Mouse (Mus musculus): ENCODE data around the gene Bex1. TPM values are rescaled to one million over a fixed set of nuclear protein-coding genes. Genes with fewer than 3 reads are reported as not detected.
A peak's percentile ranks its signal among the peaks of the same experiment; 100 is the strongest.

Bex1 gene
- polyA plus RNA-seq, 1 experiment from 2014 or later: 41.4 TPM

- no peaks in the 10 kb centered on the region for H3K4me1 ChIP-seq (replicated peaks; ENCODE audit: control insufficient read depth, insufficient read depth, low read length)
- H3K27me3 ChIP-seq (replicated peaks; ENCODE audit: control insufficient read depth, insufficient read depth, low read length): no peaks in the 10 kb centered on the region
- peak within 1 kb of the TSS; percentile 49 for H3K4me3 ChIP-seq (ENCODE audit: low read depth, low read length)
- peak within 1 kb of the TSS; percentile 61 for H3K4me2 ChIP-seq (replicated peaks; ENCODE audit: low read depth)
- H3K36me3 ChIP-seq (ENCODE audit: control insufficient read depth, insufficient read depth): no peaks in the 10 kb centered on the region
- ATAC-seq: peak; percentile 86
- no peak for TF ChIP-seq CTCF (IDR thresholded peaks at IDR 0.05; ENCODE audit: low read depth)
- peak within 1 kb of the TSS; percentile 50; the same call in 1 of the 2 replicates for H3K27ac ChIP-seq (ENCODE audit: low read depth, low read length)
- WGBS: 17% methylated on average over 20 of the region's 20 CpGs
- H3K9ac ChIP-seq (ENCODE audit: low read depth, low read length): peak within 1 kb of the TSS; percentile 45
- H3K9me3 ChIP-seq (ENCODE audit: control insufficient read depth): no peaks in the 10 kb centered on the region
These were observed 29.4 kb upstream of the Bex1 start, which contains the start of gene Tceal9 for GRCm38 (mm10) chrX:136244574-136245229. Tceal9 (plus strand) TSS chrX:136245079.

- Histone ChIP-seq H3K36me3 (ENCODE audit: control insufficient read depth, insufficient read depth) (no peaks in the 10 kb centered on the region), H3K27me3 (replicated peaks; ENCODE audit: control insufficient read depth, insufficient read depth, low read length) (no peaks in the 10 kb centered on the region), H3K9ac (ENCODE audit: low read depth, low read length) (no peak overlapping the region), H3K27ac (ENCODE audit: low read depth, low read length) (no peak overlapping the region), H3K9me3 (ENCODE audit: control insufficient read depth) (no peaks in the 10 kb centered on the region), H3K4me3 (ENCODE audit: low read depth, low read length) (no peak overlapping the region), H3K4me2 (replicated peaks; ENCODE audit: low read depth) (no peak overlapping the region), H3K4me1 (replicated peaks; ENCODE audit: control insufficient read depth, insufficient read depth, low read length) (no peaks in the 10 kb centered on the region)
- 77% methylated on average over 2 of the region's 2 CpGs for WGBS
- no peak for TF ChIP-seq CTCF (IDR thresholded peaks at IDR 0.05; ENCODE audit: low read depth)
- ATAC-seq: no peak
These were observed 27.9 kb upstream of the Bex1 start for GRCm38 (mm10) chrX:136243181-136243580.

- H3K4me3 ChIP-seq (ENCODE audit: low read depth, low read length): no peak overlapping the region
- H3K27ac ChIP-seq (ENCODE audit: low read depth, low read length): no peak overlapping the region
- no peak for ATAC-seq
- no peaks in the 10 kb centered on the region for H3K9me3 ChIP-seq (ENCODE audit: control insufficient read depth)
- no peaks in the 10 kb centered on the region for H3K36me3 ChIP-seq (ENCODE audit: control insufficient read depth, insufficient read depth)
- peak; percentile 60 for TF ChIP-seq CTCF (IDR thresholded peaks at IDR 0.05; ENCODE audit: low read depth)
- no peak overlapping the region for H3K9ac ChIP-seq (ENCODE audit: low read depth, low read length)
- H3K4me2 ChIP-seq (replicated peaks; ENCODE audit: low read depth): no peak overlapping the region
- H3K27me3 ChIP-seq (replicated peaks; ENCODE audit: control insufficient read depth, insufficient read depth, low read length): no peaks in the 10 kb centered on the region
- H3K4me1 ChIP-seq (replicated peaks; ENCODE audit: control insufficient read depth, insufficient read depth, low read length): no peaks in the 10 kb centered on the region
- 58% methylated on average over 3 of the region's 3 CpGs for WGBS
These were observed 22.8 kb upstream of the Bex1 start for GRCm38 (mm10) chrX:136238118-136238517.

- Histone ChIP-seq H3K4me1 (replicated peaks; ENCODE audit: control insufficient read depth, insufficient read depth, low read length) (no peaks in the 10 kb centered on the region), H3K36me3 (ENCODE audit: control insufficient read depth, insufficient read depth) (no peaks in the 10 kb centered on the region), H3K27me3 (replicated peaks; ENCODE audit: control insufficient read depth, insufficient read depth, low read length) (no peaks in the 10 kb centered on the region), H3K4me3 (ENCODE audit: low read depth, low read length) (no peak overlapping the region), H3K27ac (ENCODE audit: low read depth, low read length) (no peak overlapping the region), H3K9me3 (ENCODE audit: control insufficient read depth) (no peaks in the 10 kb centered on the region), H3K9ac (ENCODE audit: low read depth, low read length) (no peak overlapping the region), H3K4me2 (replicated peaks; ENCODE audit: low read depth) (no peak overlapping the region)
- no peak for TF ChIP-seq CTCF (IDR thresholded peaks at IDR 0.05; ENCODE audit: low read depth)
- 35% methylated on average over 5 of the region's 5 CpGs for WGBS
- ATAC-seq: no peak
These were observed 12.5 kb upstream of the Bex1 start for GRCm38 (mm10) chrX:136227768-136228167.

GRCm38 (mm10) chrX:136223714-136224113 lies 8.4 kb upstream of the Bex1 start:
- H3K4me1 ChIP-seq (replicated peaks; ENCODE audit: control insufficient read depth, insufficient read depth, low read length): no peaks in the 10 kb centered on the region
- H3K27me3 ChIP-seq (replicated peaks; ENCODE audit: control insufficient read depth, insufficient read depth, low read length): no peaks in the 10 kb centered on the region
- H3K36me3 ChIP-seq (ENCODE audit: control insufficient read depth, insufficient read depth): no peaks in the 10 kb centered on the region
- H3K4me3 ChIP-seq (ENCODE audit: low read depth, low read length): no peak overlapping the region
- no peak overlapping the region for H3K27ac ChIP-seq (ENCODE audit: low read depth, low read length)
- WGBS: 65% methylated on average over 6 of the region's 6 CpGs
- no peaks in the 10 kb centered on the region for H3K9me3 ChIP-seq (ENCODE audit: control insufficient read depth)
- ATAC-seq: no peak
- H3K4me2 ChIP-seq (replicated peaks; ENCODE audit: low read depth): no peak overlapping the region
- no peak for TF ChIP-seq CTCF (IDR thresholded peaks at IDR 0.05; ENCODE audit: low read depth)
- H3K9ac ChIP-seq (ENCODE audit: low read depth, low read length): no peak overlapping the region

- ATAC-seq: no peak
- Histone ChIP-seq H3K36me3 (ENCODE audit: control insufficient read depth, insufficient read depth) (no peaks in the 10 kb centered on the region), H3K9ac (ENCODE audit: low read depth, low read length) (no peak overlapping the region), H3K9me3 (ENCODE audit: control insufficient read depth) (no peaks in the 10 kb centered on the region), H3K4me2 (replicated peaks; ENCODE audit: low read depth) (no peak overlapping the region), H3K4me3 (ENCODE audit: low read depth, low read length) (no peak overlapping the region), H3K27me3 (replicated peaks; ENCODE audit: control insufficient read depth, insufficient read depth, low read length) (no peaks in the 10 kb centered on the region), H3K27ac (ENCODE audit: low read depth, low read length) (no peak overlapping the region), H3K4me1 (replicated peaks; ENCODE audit: control insufficient read depth, insufficient read depth, low read length) (no peaks in the 10 kb centered on the region)
- 41% methylated on average over 1 of the region's 1 CpGs for WGBS
- no peak for TF ChIP-seq CTCF (IDR thresholded peaks at IDR 0.05; ENCODE audit: low read depth)
These were observed 990 bp upstream of the Bex1 start for GRCm38 (mm10) chrX:136216303-136216702.
